Comparison of ENCODE assay signal across 9 mouse cellular contexts in genomic region chr13:23395301-23396245, GRCm38 (mm10). TPM values are rescaled to one million over a fixed set of nuclear protein-coding genes. Genes with fewer than 3 reads are reported as not detected.
DNase-seq lines count a peak whose midpoint lies in the region; ATAC-seq and TF ChIP-seq lines count a peak whose summit lies in the region.
"Had no signal": no experiment of that assay in that cellular context is flagged by ENCODE, and none has a peak within 500 bp of the region (broad histone marks: within the 10 kb centered on the region; RNA-seq: fewer than 3 reads in every experiment).

No protein-coding gene starts in this region.

- H3K27me3 ChIP-seq in heart, embryonic 12.5 days (replicated peaks): peaks cover 41% of the 10 kb centered on the region
- peaks cover 3 to 5% of the 10 kb centered on the region in 2 experiments; a peak in 2 of 4 replicates for H3K27me3 ChIP-seq in MEL (ENCODE audit: control insufficient read depth in 1 of 2, insufficient read depth in 2 of 2, low read length in 2 of 2)
- peaks cover 49% of the 10 kb centered on the region for H3K27me3 ChIP-seq in heart, embryonic 15.5 days
- peaks cover 59% of the 10 kb centered on the region for H3K27me3 ChIP-seq in midbrain, embryonic 10.5 days (ENCODE audit: low read depth, poor library complexity, severe bottlenecking)

- no peaks in the 10 kb centered on the region for H3K4me1 ChIP-seq in heart, embryonic 12.5 days (replicated peaks)
- H3K4me1 ChIP-seq in MEL (ENCODE audit: control insufficient read depth in 1 of 2, insufficient read depth in 2 of 2, low read length in 2 of 2): 0 out of 4 replicates have a peak, but pooled peaks cover 0 to 3% of the 10 kb centered on the region in 2 experiments
- H3K4me1 ChIP-seq in heart, embryonic 15.5 days (replicated peaks): peaks cover 12% of the 10 kb centered on the region
- peaks cover 9% of the 10 kb centered on the region; the same call in 1 of the 2 replicates for H3K4me1 ChIP-seq in midbrain, embryonic 10.5 days

- H3K79me2 ChIP-seq in MEL (ENCODE audit: control insufficient read depth, insufficient read depth, low read length, poor library complexity): no peaks in the 10 kb centered on the region

- no peaks in the 10 kb centered on the region for H3K9me3 ChIP-seq in heart, embryonic 12.5 days (replicated peaks)
- H3K9me3 ChIP-seq in MEL (replicated peaks; ENCODE audit: insufficient read depth, low read length): no peaks in the 10 kb centered on the region
- H3K9me3 ChIP-seq in heart, embryonic 15.5 days (replicated peaks): no peaks in the 10 kb centered on the region
- H3K9me3 ChIP-seq in midbrain, embryonic 10.5 days (replicated peaks): no peaks in the 10 kb centered on the region

- no peak for TF ChIP-seq EP300 in MEL (IDR thresholded peaks at IDR 0.05; ENCODE audit: low read depth in 1 of 2, low read length in 2 of 2)

- TF ChIP-seq RAD21 in MEL (IDR thresholded peaks at IDR 0.05; ENCODE audit: low read depth, low read length): no peak

- no peak for TF ChIP-seq POLR2A in MEL (IDR thresholded peaks at IDR 0.05; ENCODE audit: control insufficient read depth in 1 of 2, insufficient read depth in 1 of 2, low read depth in 1 of 2, low read length in 2 of 2, poor library complexity in 1 of 2)

- H3K36me3 ChIP-seq in heart, embryonic 12.5 days: no peaks in the 10 kb centered on the region
- H3K36me3 ChIP-seq in MEL (ENCODE audit: control insufficient read depth in 1 of 2, insufficient read depth in 2 of 2, low read length in 2 of 2): no peaks in the 10 kb centered on the region
- no peaks in the 10 kb centered on the region for H3K36me3 ChIP-seq in heart, embryonic 15.5 days
- no peaks in the 10 kb centered on the region for H3K36me3 ChIP-seq in midbrain, embryonic 10.5 days

- peak overlapping the region; percentile 85 for H3K4me2 ChIP-seq in heart, embryonic 12.5 days
- H3K4me2 ChIP-seq in heart, embryonic 15.5 days: peak overlapping the region; percentile 89

- no peak for DNase-seq in heart, postnatal 4 days
- DNase-seq in MEL (ENCODE audit: low read depth, low spot score): no peak
- peak; percentile 51 for DNase-seq in midbrain, embryonic 10.5 days (ENCODE audit: low spot score)
- DNase-seq in gastrocnemius, adult 8-10 months (ENCODE audit: low spot score in 2 of 2): no peak
- no peak for DNase-seq in kidney, adult 18-20 months
- no peak for DNase-seq in layer of hippocampus, adult 9-10 months (ENCODE audit: low spot score)

- peak overlapping the region; percentile 55 for H3K9ac ChIP-seq in heart, embryonic 12.5 days
- peak overlapping the region; percentile 61; the same call in 1 of the 2 replicates for H3K9ac ChIP-seq in MEL (ENCODE audit: control insufficient read depth, low read depth, low read length, poor library complexity, severe bottlenecking)
- H3K9ac ChIP-seq in heart, embryonic 15.5 days: peak overlapping the region; percentile 38

- ATAC-seq in heart, embryonic 12.5 days (ENCODE audit: insufficient number of reproducible peaks, low FRiP score): no peak
- ATAC-seq in heart, embryonic 15.5 days (replicated peaks; ENCODE audit: insufficient number of reproducible peaks, insufficient read depth, low FRiP score, low read depth): no peak
- ATAC-seq: Patski had no signal

- H3K4me3 ChIP-seq in heart, embryonic 12.5 days: peak overlapping the region; percentile 58
- peak overlapping the region; percentile 65 to 84 for H3K4me3 ChIP-seq in MEL (ENCODE audit: control insufficient read depth in 1 of 2, insufficient read depth in 1 of 2, low read depth in 2 of 2, low read length in 2 of 2)
- H3K4me3 ChIP-seq in heart, embryonic 15.5 days: peak overlapping the region; percentile 54
- peak overlapping the region; percentile 59 for H3K4me3 ChIP-seq in midbrain, embryonic 10.5 days

- H3K27ac ChIP-seq in heart, embryonic 12.5 days (ENCODE audit: poor library complexity, severe bottlenecking): no peak overlapping the region
- no peak overlapping the region for H3K27ac ChIP-seq in MEL (ENCODE audit: control insufficient read depth, low read depth, low read length)
- H3K27ac ChIP-seq in heart, embryonic 15.5 days: no peak overlapping the region
- peak overlapping the region; percentile 55; the same call in 1 of the 2 replicates for H3K27ac ChIP-seq in midbrain, embryonic 10.5 days (replicated peaks)

- no peak for TF ChIP-seq CTCF in MEL (IDR thresholded peaks at IDR 0.05 in 2 of 3, conservative IDR thresholded peaks at IDR 0.05 in 1 of 3; ENCODE audit: control insufficient read depth in 1 of 3, insufficient read depth in 1 of 3, low read depth in 2 of 3, low read length in 3 of 3, poor library complexity in 1 of 3, severe bottlenecking in 1 of 3)

- WGBS in heart, embryonic 12.5 days: 3% methylated on average over 43 of the region's 43 CpGs
- WGBS in heart, embryonic 15.5 days: 4% methylated on average over 43 of the region's 43 CpGs
- WGBS in midbrain, embryonic 10.5 days: 3% methylated on average over 43 of the region's 43 CpGs

TF ChIP-seq in MEL, 35 proteins besides CTCF, POLR2A, EP300 and RAD21:
- TF ChIP-seq RCOR1 (IDR thresholded peaks at IDR 0.05; ENCODE audit: low read depth, low read length) (no peak), ZNF384 (IDR thresholded peaks at IDR 0.05; ENCODE audit: low read depth, low read length) (no peak), MAZ (IDR thresholded peaks at IDR 0.05; ENCODE audit: low read depth, low read length) (no peak), ZKSCAN1 (IDR thresholded peaks at IDR 0.05; ENCODE audit: low read depth, low read length) (no peak), E2F4 (IDR thresholded peaks at IDR 0.05; ENCODE audit: borderline replicate concordance, low read depth, low read length) (no peak), USF2 (IDR thresholded peaks at IDR 0.05; ENCODE audit: borderline replicate concordance in 1 of 2, insufficient read depth in 1 of 2, low read depth in 1 of 2, low read length in 2 of 2) (no peak), MXI1 (IDR thresholded peaks at IDR 0.05; ENCODE audit: low read depth, low read length) (no peak), GABPA (IDR thresholded peaks at IDR 0.05; ENCODE audit: low read depth, low read length) (no peak), JUND (IDR thresholded peaks at IDR 0.05; ENCODE audit: low read depth, low read length) (no peak), USF1 (IDR thresholded peaks at IDR 0.05; ENCODE audit: low read depth, low read length) (no peak)

RNA-seq across cellular contexts. Expression of gene Zfp322a, which starts 26.6 kb away (rescaled TPM):
- polyA plus RNA-seq in heart, embryonic 12.5 days (2016; fragmentation: Nextera tagmentation; extraction: Ambion mirVana): 43.0 and 46.7 TPM in 2 replicates
- total RNA-seq in heart, postnatal 4 days (2021): 10 to 100 TPM; 17.6 to 23.5 TPM
- total RNA-seq in MEL (2012; rRNA removed): 7.0 and 8.4 TPM in 2 replicates
- 1 to 10 TPM in 1 of 2 experiments, not detected in 1; 5.7 TPM for polyA plus RNA-seq in MEL (2012; ENCODE audit: insufficient read depth in 1 of 2, insufficient read length in 2 of 2, low read depth in 1 of 2, low replicate concordance in 2 of 2, missing spikeins in 1 of 2)
- 33.4 and 39.1 TPM in 2 replicates for polyA plus RNA-seq in heart, embryonic 15.5 days (2015; fragmentation: Nextera tagmentation; extraction: Ambion mirVana)
- polyA plus RNA-seq in midbrain, embryonic 10.5 days (2016; fragmentation: Nextera tagmentation; extraction: Ambion mirVana): 55.6 and 58.6 TPM in 2 replicates
- total RNA-seq in gastrocnemius, adult 8-10 months (2022): 10 to 100 TPM in 1 of 4 experiments, 1 to 10 TPM in 3; 7.2 to 11.7 (median 8.3) TPM

RNA-seq across cellular contexts. Expression of gene Abt1, which starts 28.1 kb away (rescaled TPM):
- polyA plus RNA-seq in heart, embryonic 12.5 days (2016; fragmentation: Nextera tagmentation; extraction: Ambion mirVana): 8.1 and 8.9 TPM in 2 replicates
- 1 to 10 TPM; 5.0 to 5.6 TPM for total RNA-seq in heart, postnatal 4 days (2021)
- total RNA-seq in MEL (2012; rRNA removed): 12.5 and 16.2 TPM in 2 replicates
- polyA plus RNA-seq in MEL (2012; ENCODE audit: insufficient read depth in 1 of 2, insufficient read length in 2 of 2, low read depth in 1 of 2, low replicate concordance in 2 of 2, missing spikeins in 1 of 2): 10 to 100 TPM in 1 of 2 experiments, not detected in 1; 14.2 TPM
- polyA plus RNA-seq in heart, embryonic 15.5 days (2015; fragmentation: Nextera tagmentation; extraction: Ambion mirVana): 8.1 and 8.2 TPM in 2 replicates
- 14.3 and 14.7 TPM in 2 replicates for polyA plus RNA-seq in midbrain, embryonic 10.5 days (2016; fragmentation: Nextera tagmentation; extraction: Ambion mirVana)
- total RNA-seq in gastrocnemius, adult 8-10 months (2022): 1 to 10 TPM; 3.2 to 4.8 (median 4.0) TPM
